Mouse (Mus musculus): Measurements from ENCODE around the gene Sytl3.
"Not testable (repeated sequence)": the region's sequence is repeated elsewhere in the genome, so short reads cannot be mapped to it uniquely, and the experiment has no call there.

GRCm38 (mm10) chr17:6684464-6685287 is 25.8 kb downstream of the Sytl3 start:
- TF ChIP-seq CTCF, EP300 (IDR thresholded peaks at IDR 0.05; ENCODE audit: low read depth): not testable (repeated sequence)
